Mouse (Mus musculus) MEL (cell line): ENCODE data around the gene Cabp7. TPM values are rescaled to one million over a fixed set of nuclear protein-coding genes. Genes with fewer than 3 reads are reported as not detected.

Source experiments
- DNase-seq: peaks from one replicate; pipeline ENCODE4 v3.0.0; 2011; ENCODE audit warnings: low read depth, low spot score
- H3K27ac ChIP-seq: 2 replicates; pipeline ENCODE4 v1.5.1; 2012; ENCODE audit warnings: low read depth, mild to moderate bottlenecking, control low read depth, low read length, moderate library complexity; ENCODE audit not compliant: control insufficient read depth
- H3K27me3 ChIP-seq, 2 experiments: fragments of 150-350 bp in 1 of 2; sonication (generic) in 1 of 2; 2 replicates each; pipeline ENCODE4 v1.6.1; 2012; ENCODE audit warnings: low read length in 2 of 2, mild to moderate bottlenecking in 2 of 2, improper control_type of control experiment in 1 of 2, moderate library complexity in 1 of 2; ENCODE audit not compliant: insufficient read depth in 2 of 2, control insufficient read depth in 1 of 2
- H3K36me3 ChIP-seq, 2 experiments: 2 replicates each; pipeline ENCODE4 v1.6.1; 2012 to 2014; ENCODE audit warnings: low read length in 2 of 2, improper control_type of control experiment in 1 of 2, inconsistent platforms in 1 of 2, mild to moderate bottlenecking in 1 of 2; ENCODE audit not compliant: insufficient read depth in 2 of 2, control insufficient read depth in 1 of 2
- H3K4me1 ChIP-seq, 2 experiments: fragments of 150-350 bp in 1 of 2; sonication (generic) in 1 of 2; 2 replicates each; pipeline ENCODE4 v1.6.1; 2012; ENCODE audit warnings: low read length in 2 of 2, improper control_type of control experiment in 1 of 2, mild to moderate bottlenecking in 1 of 2; ENCODE audit not compliant: insufficient read depth in 2 of 2, control insufficient read depth in 1 of 2
- H3K4me3 ChIP-seq, 2 experiments: fragments of 150-350 bp in 1 of 2; sonication (generic) in 1 of 2; 2 replicates each; pipeline ENCODE4 v1.5.1; 2012; ENCODE audit warnings: low read depth in 2 of 2, low read length in 2 of 2, mild to moderate bottlenecking in 2 of 2, moderate library complexity in 2 of 2, control low read depth in 1 of 2, improper control_type of control experiment in 1 of 2; ENCODE audit not compliant: control insufficient read depth in 1 of 2, insufficient read depth in 1 of 2
- H3K79me2 ChIP-seq: 2 replicates; pipeline ENCODE4 v1.6.1; 2012; ENCODE audit warnings: mild to moderate bottlenecking, low read length, moderate library complexity; ENCODE audit not compliant: control insufficient read depth, poor library complexity, insufficient read depth
- H3K9ac ChIP-seq: 2 replicates; pipeline ENCODE4 v1.6.1; 2012; ENCODE audit warnings: low read depth, mild to moderate bottlenecking, control low read depth, low read length, moderate library complexity; ENCODE audit not compliant: control insufficient read depth, poor library complexity, severe bottlenecking
- H3K9me3 ChIP-seq: fragments of 150-350 bp; sonication (generic); replicated peaks from 2 replicates; pipeline ENCODE4 v1.6.1; 2012; ENCODE audit warnings: mild to moderate bottlenecking, low read length, improper control_type of control experiment, moderate library complexity; ENCODE audit not compliant: insufficient read depth
- BHLHE40 ChIP-seq: IDR thresholded peaks from 2 replicates; pipeline ENCODE4 v1.6.1; 2012; ENCODE audit warnings: low read depth, mild to moderate bottlenecking, inconsistent platforms, low read length, improper control_type of control experiment, borderline replicate concordance
- CHD2 ChIP-seq: IDR thresholded peaks from 2 replicates; pipeline ENCODE4 v1.6.1; 2011; ENCODE audit warnings: low read length, improper control_type of control experiment
- CTCF ChIP-seq, 3 experiments: IDR thresholded peaks in 2 of 3; conservative IDR thresholded peaks in 1 of 3; 2 replicates each; pipeline ENCODE4 v1.5.1; 2011 to 2012; ENCODE audit warnings: low read length in 3 of 3, low read depth in 2 of 3, mild to moderate bottlenecking in 2 of 3, improper control_type of control experiment in 1 of 3, inconsistent platforms in 1 of 3, mixed read lengths in 1 of 3, moderate library complexity in 1 of 3; ENCODE audit not compliant: control insufficient read depth in 1 of 3, insufficient read depth in 1 of 3, poor library complexity in 1 of 3, severe bottlenecking in 1 of 3
- ELF1 ChIP-seq: IDR thresholded peaks from 2 replicates; pipeline ENCODE4 v1.6.1; 2014; ENCODE audit warnings: low read depth, mild to moderate bottlenecking, inconsistent platforms, low read length, improper control_type of control experiment, moderate library complexity
- ETS1 ChIP-seq: IDR thresholded peaks from 2 replicates; pipeline ENCODE4 v1.6.1; 2012; ENCODE audit warnings: low read depth, mild to moderate bottlenecking, inconsistent platforms, low read length, improper control_type of control experiment, moderate library complexity
- GATA1 ChIP-seq: IDR thresholded peaks from 2 replicates; pipeline ENCODE4 v1.6.1; 2011; ENCODE audit warnings: low read depth, low read length, improper control_type of control experiment
- HCFC1 ChIP-seq: IDR thresholded peaks from 2 replicates; pipeline ENCODE4 v1.6.1; 2012; ENCODE audit warnings: low read depth, mild to moderate bottlenecking, inconsistent platforms, low read length, improper control_type of control experiment, moderate library complexity
- KAT2A ChIP-seq: conservative IDR thresholded peaks from 2 replicates; pipeline ENCODE4 v1.6.1; 2012; ENCODE audit warnings: low read depth, low read length, improper control_type of control experiment, inconsistent platforms
- MAX ChIP-seq: IDR thresholded peaks from 2 replicates; pipeline ENCODE4 v1.6.1; 2011; ENCODE audit warnings: low read length, improper control_type of control experiment
- MAZ ChIP-seq: IDR thresholded peaks from 2 replicates; pipeline ENCODE4 v1.6.1; 2012; ENCODE audit warnings: low read depth, mild to moderate bottlenecking, inconsistent platforms, low read length, improper control_type of control experiment
- MEF2A ChIP-seq: IDR thresholded peaks from 2 replicates; pipeline ENCODE4 v1.6.1; 2014; ENCODE audit warnings: low read depth, mild to moderate bottlenecking, inconsistent platforms, low read length, improper control_type of control experiment; ENCODE audit not compliant: poor library complexity, insufficient replicate concordance, severe bottlenecking; ENCODE audit errors: extremely low read depth
- MXI1 ChIP-seq: IDR thresholded peaks from 2 replicates; pipeline ENCODE4 v1.6.1; 2011; ENCODE audit warnings: mild to moderate bottlenecking, low read depth, low read length, improper control_type of control experiment
- MYC ChIP-seq: IDR thresholded peaks from 2 replicates; pipeline ENCODE4 v1.6.1; 2011; ENCODE audit warnings: low read depth, mild to moderate bottlenecking, low read length, improper control_type of control experiment, moderate library complexity
- NELFE ChIP-seq: IDR thresholded peaks from 2 replicates; pipeline ENCODE4 v1.6.1; 2011; ENCODE audit warnings: low read depth, low read length, improper control_type of control experiment
- NRF1 ChIP-seq: IDR thresholded peaks from 2 replicates; pipeline ENCODE4 v1.6.1; 2014; ENCODE audit warnings: low read depth, mild to moderate bottlenecking, inconsistent platforms, low read length, improper control_type of control experiment, moderate library complexity; ENCODE audit not compliant: poor library complexity, insufficient read depth, severe bottlenecking
- POLR2A ChIP-seq, 2 experiments: IDR thresholded peaks; 2 replicates each; pipeline ENCODE4 v1.6.1; 2011 to 2012; ENCODE audit warnings: low read length in 2 of 2, mild to moderate bottlenecking in 2 of 2, control low read depth in 1 of 2, improper control_type of control experiment in 1 of 2, low read depth in 1 of 2, moderate library complexity in 1 of 2; ENCODE audit not compliant: control insufficient read depth in 1 of 2, insufficient read depth in 1 of 2, poor library complexity in 1 of 2
- POLR2AphosphoS2 ChIP-seq: IDR thresholded peaks from 2 replicates; pipeline ENCODE4 v1.6.1; 2011; ENCODE audit warnings: low read length, improper control_type of control experiment
- POLR2AphosphoS5 ChIP-seq: IDR thresholded peaks from 2 replicates; pipeline ENCODE4 v1.6.1; 2012; ENCODE audit warnings: low read depth, borderline replicate concordance, mild to moderate bottlenecking, inconsistent platforms, low read length, moderate library complexity, mixed read lengths
- TAL1 ChIP-seq: IDR thresholded peaks from 2 replicates; pipeline ENCODE4 v1.6.1; 2012; ENCODE audit warnings: mild to moderate bottlenecking, inconsistent platforms, low read length, moderate library complexity, mixed read lengths
- TCF12 ChIP-seq: IDR thresholded peaks from 2 replicates; pipeline ENCODE4 v1.6.1; 2014; ENCODE audit warnings: low read depth, mild to moderate bottlenecking, inconsistent platforms, low read length, improper control_type of control experiment, moderate library complexity
- UBTF ChIP-seq: IDR thresholded peaks from 2 replicates; pipeline ENCODE4 v1.6.1; 2012; ENCODE audit warnings: low read depth, mild to moderate bottlenecking, inconsistent platforms, low read length, improper control_type of control experiment, moderate library complexity, borderline replicate concordance; ENCODE audit not compliant: insufficient read depth
- ZKSCAN1 ChIP-seq: IDR thresholded peaks from 2 replicates; pipeline ENCODE4 v1.6.1; 2012; ENCODE audit warnings: low read depth, mild to moderate bottlenecking, inconsistent platforms, low read length, improper control_type of control experiment, moderate library complexity
- ZMIZ1 ChIP-seq: IDR thresholded peaks from 2 replicates; pipeline ENCODE4 v1.6.1; 2012; ENCODE audit warnings: low read depth, mild to moderate bottlenecking, inconsistent platforms, low read length, improper control_type of control experiment, moderate library complexity
- ZNF384 ChIP-seq: IDR thresholded peaks from 2 replicates; pipeline ENCODE4 v1.6.1; 2012; ENCODE audit warnings: low read depth, mild to moderate bottlenecking, inconsistent platforms, low read length, improper control_type of control experiment
- polyA plus RNA-seq, 2 experiments: library from polyadenylated mRNA; stranded (reverse) in 1 of 2; unstranded in 1 of 2; fragments of >175 nt in 1 of 2; fragments of >200 nt in 1 of 2; gene quantifications; 2 replicates each; pipeline versions ENCODE4 v1.2.1 to v1.2.4; 2012; ENCODE audit warnings: low replicate concordance in 2 of 2, low read depth in 1 of 2; ENCODE audit not compliant: insufficient read length in 2 of 2, insufficient read depth in 1 of 2, missing spikeins in 1 of 2
- total RNA-seq: library from RNA; depleted of rRNA; stranded (reverse); fragments of 300-350 nt; gene quantifications from 2 replicates; pipeline ENCODE4 v1.2.3, GENCODE M21; 2012; rRNA removed

Cabp7 gene
- total RNA-seq (0.23 TPM in 2 replicates), polyA plus RNA-seq (not detected)

DNA sequence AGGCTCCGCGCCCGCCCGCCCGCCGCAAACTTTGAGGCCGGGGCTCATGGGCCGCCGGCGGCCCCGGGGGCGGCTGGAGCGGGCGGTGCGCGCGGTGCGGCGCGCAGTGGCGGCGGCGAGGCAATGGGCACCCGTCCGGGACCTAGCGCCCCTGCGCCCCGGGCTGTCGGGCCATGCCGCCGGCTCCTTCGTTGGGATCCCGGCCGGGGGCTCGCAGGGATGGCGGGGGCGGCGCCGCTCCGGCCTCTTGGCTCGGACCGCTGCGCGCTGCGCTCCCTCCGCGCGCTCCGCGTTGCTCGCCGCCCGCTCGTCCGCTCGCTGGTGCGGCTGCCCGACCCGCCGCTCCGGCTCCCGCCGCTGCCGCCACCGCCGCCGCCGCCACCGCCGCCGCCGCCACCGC lies at the start of gene Cabp7:
TSS of gene Cabp7 (minus strand) at position 46 of the 400 bp plus-strand sequence.
- Histone ChIP-seq H3K27me3 (peaks cover 0 to 2% of the 10 kb centered on the region in 2 experiments; a peak in 1 of 4 replicates), H3K9me3 (no peaks in the 10 kb centered on the region), H3K4me3 (no peak within 1 kb of the TSS), H3K36me3 (no peaks in the 10 kb centered on the region), H3K79me2 (no peaks in the 10 kb centered on the region), H3K9ac (no peak within 1 kb of the TSS), H3K27ac (no peak within 1 kb of the TSS), H3K4me1 (no peaks in the 10 kb centered on the region)
- DNase-seq: no peak
- TF ChIP-seq KAT2A: no peak

DNA sequence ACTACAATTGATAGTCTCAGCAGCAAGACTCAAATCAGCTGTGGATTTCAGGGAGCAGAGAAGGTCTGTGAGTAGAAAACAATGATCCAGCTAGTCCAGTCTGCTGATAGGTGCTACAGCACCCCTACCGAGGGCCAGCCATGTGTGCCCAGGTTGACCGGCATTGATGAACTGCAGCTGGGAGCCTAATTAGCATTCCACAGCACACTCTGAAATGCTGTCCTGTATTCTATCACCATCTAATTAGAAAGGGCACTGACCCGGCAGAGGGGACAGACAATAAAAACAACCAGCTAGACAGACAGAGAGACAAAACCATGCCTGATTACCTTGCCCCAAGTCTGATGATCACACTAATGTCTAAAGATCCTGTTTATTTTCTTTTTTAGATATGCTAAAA lies 46.4 kb upstream of the Cabp7 start:
- no peaks in the 10 kb centered on the region for H3K27me3 ChIP-seq
- no peak overlapping the region for H3K27ac ChIP-seq
- DNase-seq: no peak
- no peak for TF ChIP-seq ZMIZ1
- TF ChIP-seq POLR2A (IDR thresholded peaks at IDR 0.05; ENCODE audit: control insufficient read depth in 1 of 2, insufficient read depth in 1 of 2, low read depth in 1 of 2, low read length in 2 of 2, poor library complexity in 1 of 2): no peak
- TF ChIP-seq ZNF384: no peak
- TF ChIP-seq CTCF (IDR thresholded peaks at IDR 0.05 in 2 of 3, conservative IDR thresholded peaks at IDR 0.05 in 1 of 3; ENCODE audit: control insufficient read depth in 1 of 3, insufficient read depth in 1 of 3, low read depth in 2 of 3, low read length in 3 of 3, poor library complexity in 1 of 3, severe bottlenecking in 1 of 3): no peak
- TF ChIP-seq CHD2: no peak
- no peak for TF ChIP-seq NRF1
- TF ChIP-seq MAX: no peak
- TF ChIP-seq BHLHE40: no peak
- TF ChIP-seq MXI1: no peak
- TF ChIP-seq MYC: no peak
- TF ChIP-seq TCF12: no peak
- no peak for TF ChIP-seq GATA1
- no peaks in the 10 kb centered on the region for H3K79me2 ChIP-seq
- no peak overlapping the region for H3K4me3 ChIP-seq
- H3K9me3 ChIP-seq: no peaks in the 10 kb centered on the region
- H3K9ac ChIP-seq: no peak overlapping the region
- H3K36me3 ChIP-seq: peaks cover 2 to 35% of the 10 kb centered on the region in 2 experiments; a peak in 3 of 4 replicates
- H3K4me1 ChIP-seq: no peaks in the 10 kb centered on the region

DNA sequence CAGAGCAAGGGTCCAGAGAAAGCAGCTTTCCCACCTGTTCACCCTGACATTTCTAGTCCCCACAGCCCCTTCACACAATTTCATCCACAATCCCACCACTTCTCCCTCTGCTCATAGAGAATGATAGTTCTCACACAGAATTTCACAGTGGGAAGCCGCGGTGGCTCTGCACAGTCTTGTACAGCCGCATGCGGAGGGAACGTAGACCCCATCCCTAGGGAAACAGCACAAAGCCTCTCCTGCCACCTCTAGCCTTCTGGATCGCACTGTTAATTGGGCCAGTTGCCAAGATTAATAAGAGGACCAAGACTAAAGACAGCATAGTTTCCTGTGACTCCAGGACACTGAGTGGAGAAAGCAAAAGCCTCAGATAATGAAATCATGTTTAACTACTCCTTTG lies 45.0 kb upstream of the Cabp7 start:
- no peak for DNase-seq
- Histone ChIP-seq H3K4me1 (no peaks in the 10 kb centered on the region), H3K27ac (no peak overlapping the region), H3K4me3 (no peak overlapping the region), H3K9me3 (no peaks in the 10 kb centered on the region), H3K27me3 (no peaks in the 10 kb centered on the region), H3K36me3 (peaks cover 2 to 31% of the 10 kb centered on the region in 2 experiments; a peak in 3 of 4 replicates), H3K79me2 (no peaks in the 10 kb centered on the region), H3K9ac (no peak overlapping the region)
- TF ChIP-seq POLR2A (IDR thresholded peaks at IDR 0.05; ENCODE audit: control insufficient read depth in 1 of 2, insufficient read depth in 1 of 2, low read depth in 1 of 2, low read length in 2 of 2, poor library complexity in 1 of 2): no peak
- no peak for TF ChIP-seq ZKSCAN1
- no peak for TF ChIP-seq MYC
- no peak for TF ChIP-seq POLR2AphosphoS2
- TF ChIP-seq ETS1: no peak
- no peak for TF ChIP-seq TAL1
- TF ChIP-seq MEF2A: no peak
- TF ChIP-seq HCFC1: no peak
- no peak for TF ChIP-seq NELFE
- TF ChIP-seq CHD2: no peak
- no peak for TF ChIP-seq UBTF
- TF ChIP-seq ZMIZ1: no peak
- no peak for TF ChIP-seq BHLHE40
- TF ChIP-seq GATA1: no peak
- TF ChIP-seq NRF1: no peak
- TF ChIP-seq MAZ: no peak
- no peak for TF ChIP-seq POLR2AphosphoS5
- no peak for TF ChIP-seq ELF1
